In genomic region chr3:90125710-90126109, GRCm38 (mm10) we compare ENCODE assay signal across 1 mouse cellular context.
A peak's percentile ranks its signal among the peaks of the same experiment; 100 is the strongest.
TF ChIP-seq lines count a peak whose summit lies in the region.

No protein-coding gene starts in this region.

TF ChIP-seq in CH12.LX, 34 proteins besides CTCF, POLR2A, EP300 and RAD21 (continued from another document):
- TF ChIP-seq MAX (IDR thresholded peaks at IDR 0.05; ENCODE audit: low read length) (peak; percentile 83; the same call in 1 of the 2 replicates), MEF2A (IDR thresholded peaks at IDR 0.05; ENCODE audit: borderline replicate concordance, low read depth, low read length) (peak; percentile 94), ZNF384 (IDR thresholded peaks at IDR 0.05; ENCODE audit: low read depth, low read length) (peak; percentile 24), SIN3A (IDR thresholded peaks at IDR 0.05; ENCODE audit: low read length) (peak; percentile 84), IRF4 (IDR thresholded peaks at IDR 0.05; ENCODE audit: low read depth, low read length) (peak; percentile 98), GABPA (IDR thresholded peaks at IDR 0.05; ENCODE audit: insufficient replicate concordance, low read depth, low read length) (no peak), MAFK (IDR thresholded peaks at IDR 0.05; ENCODE audit: insufficient replicate concordance, low read length) (peak; percentile 74; the same call in 1 of the 2 replicates), JUN (IDR thresholded peaks at IDR 0.05; ENCODE audit: insufficient read depth, low read depth, low read length) (peak; percentile 40; the same call in 1 of the 2 replicates), KAT2A (IDR thresholded peaks at IDR 0.05; ENCODE audit: insufficient replicate concordance, low read length) (0 out of 2 replicates have a peak, but pooled peaks have one; percentile 44), MXI1 (IDR thresholded peaks at IDR 0.05; ENCODE audit: low read depth, low read length) (0 out of 2 replicates have a peak, but pooled peaks have one; percentile 68), ZKSCAN1 (IDR thresholded peaks at IDR 0.05; ENCODE audit: borderline replicate concordance, low read depth, low read length) (no peak), NRF1 (IDR thresholded peaks at IDR 0.05; ENCODE audit: low read depth, low read length) (no peak), CHD2 (IDR thresholded peaks at IDR 0.05; ENCODE audit: low read length) (peak; percentile 84), TCF12 (IDR thresholded peaks at IDR 0.05; ENCODE audit: low read depth, low read length) (peak; percentile 100), E2F4 (IDR thresholded peaks at IDR 0.05; ENCODE audit: insufficient replicate concordance, low read depth, low read length) (0 out of 2 replicates have a peak, but pooled peaks have one; percentile 25), MAZ (IDR thresholded peaks at IDR 0.05; ENCODE audit: low read depth, low read length) (peak; percentile 91; the same call in 1 of the 2 replicates), TBP (conservative IDR thresholded peaks at IDR 0.05; ENCODE audit: low read depth, low read length) (0 out of 2 replicates have a peak, but pooled peaks have one; percentile 62), ELF1 (IDR thresholded peaks at IDR 0.05; ENCODE audit: low read depth, low read length) (peak; percentile 71), ETS1 (conservative IDR thresholded peaks at IDR 0.05; ENCODE audit: low read depth, low read length) (peak; percentile 95), SMC3 (IDR thresholded peaks at IDR 0.05; ENCODE audit: low read depth, low read length) (no peak), USF2 (conservative IDR thresholded peaks at IDR 0.05; ENCODE audit: low read depth, low read length) (no peak), MYC (IDR thresholded peaks at IDR 0.05; ENCODE audit: low read depth, low read length) (peak; percentile 82), USF1 (IDR thresholded peaks at IDR 0.05; ENCODE audit: low read depth, low read length) (no peak), BHLHE40 (IDR thresholded peaks at IDR 0.05; ENCODE audit: low read depth, low read length) (peak; percentile 86), HCFC1 (IDR thresholded peaks at IDR 0.05; ENCODE audit: low read depth, low read length) (peak; percentile 34; the same call in 1 of the 2 replicates), ZMIZ1 (IDR thresholded peaks at IDR 0.05; ENCODE audit: low read depth, low read length) (peak; percentile 62; the same call in 1 of the 2 replicates), NELFE (IDR thresholded peaks at IDR 0.05; ENCODE audit: low read depth, low read length) (no peak), UBTF (IDR thresholded peaks at IDR 0.05; ENCODE audit: low read depth, low read length) (no peak), JUND (conservative IDR thresholded peaks at IDR 0.05; ENCODE audit: low read depth, low read length) (peak; percentile 69), POLR2AphosphoS2 (IDR thresholded peaks at IDR 0.05; ENCODE audit: low read depth, low read length) (no peak), RCOR1 (conservative IDR thresholded peaks at IDR 0.05; ENCODE audit: low read depth, low read length) (peak; percentile 93), PAX5 (IDR thresholded peaks at IDR 0.05; ENCODE audit: low read length) (no peak)
